8 mouse cellular contexts compared by ENCODE assay signal in genomic region chr11:53566646-53567045, GRCm38 (mm10). TPM values are rescaled to one million over a fixed set of nuclear protein-coding genes. Genes with fewer than 3 reads are reported as not detected.
DNase-seq lines count a peak whose midpoint lies in the region; ATAC-seq lines count a peak whose summit lies in the region.

No protein-coding gene starts in this region.

- no peaks in the 10 kb centered on the region for H3K27me3 ChIP-seq in kidney, embryonic 15.5 days
- H3K27me3 ChIP-seq in embryonic facial prominence, embryonic 11.5 days (ENCODE audit: control insufficient read depth, insufficient read depth, low read length) = no peaks in the 10 kb centered on the region
- H3K27me3 ChIP-seq in hindbrain, embryonic 16.5 days (replicated peaks; ENCODE audit: control insufficient read depth, insufficient read depth, low read length) = no peaks in the 10 kb centered on the region
- no peaks in the 10 kb centered on the region for H3K27me3 ChIP-seq in midbrain, embryonic 15.5 days (replicated peaks)

- 0 out of 2 replicates have a peak overlapping the region, but pooled peaks have one; percentile 68 for H3K9ac ChIP-seq in kidney, embryonic 15.5 days
- no peak overlapping the region for H3K9ac ChIP-seq in embryonic facial prominence, embryonic 11.5 days (replicated peaks; ENCODE audit: low read length)
- peak overlapping the region; percentile 92 for H3K9ac ChIP-seq in hindbrain, embryonic 16.5 days (ENCODE audit: low read depth, low read length)
- H3K9ac ChIP-seq in midbrain, embryonic 15.5 days = peak overlapping the region; percentile 96; the same call in 1 of the 2 replicates

- no peak for ATAC-seq in kidney, embryonic 15.5 days (replicated peaks; ENCODE audit: low FRiP score)
- no peak for ATAC-seq in embryonic facial prominence, embryonic 11.5 days (replicated peaks; ENCODE audit: insufficient number of reproducible peaks, low FRiP score, low TSS enrichment, low read depth)
- peak; percentile 31 for ATAC-seq in hindbrain, embryonic 16.5 days
- peak; percentile 48 for ATAC-seq in midbrain, embryonic 15.5 days (replicated peaks)

- H3K4me1 ChIP-seq in kidney, embryonic 15.5 days = peaks cover 11% of the 10 kb centered on the region
- no peaks in the 10 kb centered on the region for H3K4me1 ChIP-seq in embryonic facial prominence, embryonic 11.5 days (ENCODE audit: control insufficient read depth, insufficient read depth, low read length)
- H3K4me1 ChIP-seq in hindbrain, embryonic 16.5 days (ENCODE audit: control insufficient read depth, insufficient read depth, low read depth, low read length) = peaks cover 18% of the 10 kb centered on the region
- peaks cover 28% of the 10 kb centered on the region for H3K4me1 ChIP-seq in midbrain, embryonic 15.5 days

- DNase-seq in kidney, postnatal 10 days = no peak
- DNase-seq in embryonic facial prominence, embryonic 11.5 days (ENCODE audit: low spot score) = no peak
- no peak for DNase-seq in testis, postnatal 14 days (ENCODE audit: low spot score)
- no peak for DNase-seq in right cerebral cortex, postnatal 4 days
- DNase-seq in left cerebral cortex, adult 11 months (ENCODE audit: low spot score) = no peak

- H3K4me3 ChIP-seq in kidney, embryonic 15.5 days (replicated peaks) = peak overlapping the region; percentile 72
- peak overlapping the region; percentile 73 for H3K4me3 ChIP-seq in embryonic facial prominence, embryonic 11.5 days (ENCODE audit: low read depth, low read length)
- H3K4me3 ChIP-seq in hindbrain, embryonic 16.5 days (ENCODE audit: low read length) = peak overlapping the region; percentile 94
- H3K4me3 ChIP-seq in midbrain, embryonic 15.5 days = peak overlapping the region; percentile 94

- peak overlapping the region; percentile 74 for H3K4me2 ChIP-seq in kidney, embryonic 15.5 days
- H3K4me2 ChIP-seq in embryonic facial prominence, embryonic 11.5 days (ENCODE audit: low read depth, low read length) = peak overlapping the region; percentile 36
- H3K4me2 ChIP-seq in hindbrain, embryonic 16.5 days (ENCODE audit: low read length) = peak overlapping the region; percentile 83
- H3K4me2 ChIP-seq in midbrain, embryonic 15.5 days = peak overlapping the region; percentile 65

- no peaks in the 10 kb centered on the region for H3K9me3 ChIP-seq in kidney, embryonic 15.5 days (replicated peaks)
- no peaks in the 10 kb centered on the region for H3K9me3 ChIP-seq in embryonic facial prominence, embryonic 11.5 days (replicated peaks; ENCODE audit: control insufficient read depth, low read length)
- peaks cover 3% of the 10 kb centered on the region; the same call in 1 of the 2 replicates for H3K9me3 ChIP-seq in hindbrain, embryonic 16.5 days (ENCODE audit: control insufficient read depth, low read length)
- H3K9me3 ChIP-seq in midbrain, embryonic 15.5 days = no peaks in the 10 kb centered on the region

- WGBS in kidney, embryonic 15.5 days = 87% methylated on average over 4 of the region's 4 CpGs
- 85% methylated on average over 4 of the region's 4 CpGs for WGBS in embryonic facial prominence, embryonic 11.5 days
- WGBS in hindbrain, embryonic 16.5 days = 84% methylated on average over 4 of the region's 4 CpGs
- 89% methylated on average over 4 of the region's 4 CpGs for WGBS in midbrain, embryonic 15.5 days

- H3K27ac ChIP-seq in kidney, embryonic 15.5 days = no peak overlapping the region
- no peak overlapping the region for H3K27ac ChIP-seq in embryonic facial prominence, embryonic 11.5 days (replicated peaks; ENCODE audit: low read depth, low read length)
- peak overlapping the region; percentile 59; the same call in 1 of the 2 replicates for H3K27ac ChIP-seq in hindbrain, embryonic 16.5 days (ENCODE audit: low read depth, low read length)
- peak overlapping the region; percentile 95; the same call in 1 of the 2 replicates for H3K27ac ChIP-seq in midbrain, embryonic 15.5 days

- H3K36me3 ChIP-seq in kidney, embryonic 15.5 days = peaks cover 7% of the 10 kb centered on the region
- no peaks in the 10 kb centered on the region for H3K36me3 ChIP-seq in embryonic facial prominence, embryonic 11.5 days (replicated peaks; ENCODE audit: control insufficient read depth, insufficient read depth, low read depth, low read length)
- H3K36me3 ChIP-seq in hindbrain, embryonic 16.5 days (ENCODE audit: control insufficient read depth, insufficient read depth, low read length) = no peaks in the 10 kb centered on the region
- no peaks in the 10 kb centered on the region; the same call in 1 of the 2 replicates for H3K36me3 ChIP-seq in midbrain, embryonic 15.5 days (replicated peaks)

RNA-seq across cellular contexts. Expression of gene Kif3a, which starts 0.5 kb away (rescaled TPM):
- 65.6 and 68.6 TPM in 2 replicates for polyA plus RNA-seq in kidney, embryonic 15.5 days (2015; fragmentation: Nextera tagmentation; extraction: Ambion mirVana)
- polyA plus RNA-seq in embryonic facial prominence, embryonic 11.5 days (2014; fragmentation: Nextera tagmentation; extraction: Ambion mirVana) = 71.6 and 86.4 TPM in 2 replicates
- polyA plus RNA-seq in hindbrain, embryonic 16.5 days (2015; fragmentation: Nextera tagmentation; extraction: Ambion mirVana) = 306 and 352 TPM in 2 replicates
- 345 and 349 TPM in 2 replicates for polyA plus RNA-seq in midbrain, embryonic 15.5 days (2015; fragmentation: Nextera tagmentation; extraction: Ambion mirVana)

RNA-seq across cellular contexts. Expression of gene Sept8, which starts 47.6 kb away (rescaled TPM):
- polyA plus RNA-seq in kidney, embryonic 15.5 days (2015; fragmentation: Nextera tagmentation; extraction: Ambion mirVana) = 21.9 and 25.6 TPM in 2 replicates
- 17.3 and 20.6 TPM in 2 replicates for polyA plus RNA-seq in embryonic facial prominence, embryonic 11.5 days (2014; fragmentation: Nextera tagmentation; extraction: Ambion mirVana)
- 23.1 and 23.4 TPM in 2 replicates for polyA plus RNA-seq in hindbrain, embryonic 16.5 days (2015; fragmentation: Nextera tagmentation; extraction: Ambion mirVana)
- polyA plus RNA-seq in midbrain, embryonic 15.5 days (2015; fragmentation: Nextera tagmentation; extraction: Ambion mirVana) = 18.4 TPM in 2 replicates

RNA-seq across cellular contexts. Expression of gene Il4, which starts 51.8 kb away (rescaled TPM):
- polyA plus RNA-seq in kidney, embryonic 15.5 days (2015; fragmentation: Nextera tagmentation; extraction: Ambion mirVana) = 1.2 and 1.3 TPM in 2 replicates
- 2.2 and 2.8 TPM in 2 replicates for polyA plus RNA-seq in embryonic facial prominence, embryonic 11.5 days (2014; fragmentation: Nextera tagmentation; extraction: Ambion mirVana)
- polyA plus RNA-seq in hindbrain, embryonic 16.5 days (2015; fragmentation: Nextera tagmentation; extraction: Ambion mirVana) = 3.9 and 4.5 TPM in 2 replicates
- polyA plus RNA-seq in midbrain, embryonic 15.5 days (2015; fragmentation: Nextera tagmentation; extraction: Ambion mirVana) = 5.3 and 5.6 TPM in 2 replicates

Comparison
In these comparisons a context has a peak if more than half of its experiments do, and no peak if none do; other contexts are left out.
1. ATAC-seq: peak in hindbrain, embryonic 16.5 days (single experiment) and midbrain, embryonic 15.5 days (single experiment); none in kidney, embryonic 15.5 days (single experiment) and embryonic facial prominence, embryonic 11.5 days (single experiment).
2. H3K27ac ChIP-seq: peak in hindbrain, embryonic 16.5 days (single experiment) and midbrain, embryonic 15.5 days (single experiment); none in kidney, embryonic 15.5 days (single experiment) and embryonic facial prominence, embryonic 11.5 days (single experiment).
3. Peak in every context shown above with its lines, with median percentiles within 50 percentile points of each other: H3K4me2 ChIP-seq and H3K4me3 ChIP-seq.